Mouse (Mus musculus): ENCODE results near the gene Lsm12.

The Lsm12 gene

DNA sequence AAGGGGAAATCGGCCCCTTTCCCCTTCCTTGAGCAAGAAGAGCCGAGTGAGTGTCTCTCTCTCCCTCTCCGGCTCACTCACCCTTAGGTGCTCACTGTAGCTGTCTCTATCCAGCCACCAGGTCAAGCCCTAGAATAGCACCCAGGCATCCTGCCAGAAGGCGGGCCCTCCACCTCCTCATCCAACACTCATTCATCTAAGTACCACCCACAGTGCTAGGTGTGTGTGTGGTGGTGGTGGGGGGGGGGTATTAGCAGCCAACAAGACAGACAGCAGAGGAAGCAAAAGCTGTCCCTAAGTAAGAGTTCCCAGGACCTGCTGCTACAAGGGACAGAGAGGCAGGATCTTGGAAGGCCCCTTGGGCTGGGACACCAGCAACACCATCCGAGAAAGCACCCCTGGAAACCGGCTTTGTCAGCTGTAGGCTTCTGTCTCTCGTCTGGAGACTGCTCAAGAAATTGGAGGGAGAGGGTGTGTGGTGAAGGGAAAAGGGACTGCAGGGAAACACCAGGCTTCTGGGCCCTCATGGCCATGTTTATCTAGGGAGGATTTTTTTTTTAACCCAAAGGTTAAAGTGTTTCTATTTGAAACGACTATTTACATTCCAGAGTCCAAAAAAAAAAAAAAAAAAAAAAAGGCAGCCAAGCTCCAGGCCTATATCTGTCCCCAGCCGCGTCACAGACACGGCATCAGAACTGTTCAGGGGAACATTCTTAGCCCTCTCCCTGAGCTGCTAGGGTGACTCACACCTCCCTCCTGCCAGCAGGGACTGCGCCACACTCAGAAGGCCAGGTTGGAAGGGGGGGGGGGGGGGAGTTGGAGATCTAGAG lies 31.2 kb upstream of the Lsm12 start:
- no peak for DNase-seq (ENCODE audit: low read depth)

DNA sequence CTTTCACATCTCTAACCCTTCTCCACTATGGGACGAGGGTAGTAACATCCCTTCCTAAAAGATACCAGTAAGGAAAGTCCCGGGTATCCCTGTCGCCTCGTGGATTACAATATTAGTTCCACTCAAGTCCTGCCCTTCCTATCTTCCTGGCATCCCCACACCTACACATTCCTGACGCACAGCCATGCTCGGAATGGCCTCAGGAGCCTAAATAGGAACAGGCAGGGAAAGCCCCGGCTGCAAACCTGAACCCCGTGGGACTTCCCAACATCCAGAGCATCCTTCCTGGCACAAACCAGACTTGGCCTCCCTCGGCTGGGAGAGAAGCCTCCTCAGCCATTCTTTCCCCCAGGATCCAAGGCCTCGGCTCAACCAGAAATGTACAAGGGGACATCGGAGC lies 30.4 kb upstream of the Lsm12 start:
- DNase-seq (ENCODE audit: low read depth) = no peak

DNA sequence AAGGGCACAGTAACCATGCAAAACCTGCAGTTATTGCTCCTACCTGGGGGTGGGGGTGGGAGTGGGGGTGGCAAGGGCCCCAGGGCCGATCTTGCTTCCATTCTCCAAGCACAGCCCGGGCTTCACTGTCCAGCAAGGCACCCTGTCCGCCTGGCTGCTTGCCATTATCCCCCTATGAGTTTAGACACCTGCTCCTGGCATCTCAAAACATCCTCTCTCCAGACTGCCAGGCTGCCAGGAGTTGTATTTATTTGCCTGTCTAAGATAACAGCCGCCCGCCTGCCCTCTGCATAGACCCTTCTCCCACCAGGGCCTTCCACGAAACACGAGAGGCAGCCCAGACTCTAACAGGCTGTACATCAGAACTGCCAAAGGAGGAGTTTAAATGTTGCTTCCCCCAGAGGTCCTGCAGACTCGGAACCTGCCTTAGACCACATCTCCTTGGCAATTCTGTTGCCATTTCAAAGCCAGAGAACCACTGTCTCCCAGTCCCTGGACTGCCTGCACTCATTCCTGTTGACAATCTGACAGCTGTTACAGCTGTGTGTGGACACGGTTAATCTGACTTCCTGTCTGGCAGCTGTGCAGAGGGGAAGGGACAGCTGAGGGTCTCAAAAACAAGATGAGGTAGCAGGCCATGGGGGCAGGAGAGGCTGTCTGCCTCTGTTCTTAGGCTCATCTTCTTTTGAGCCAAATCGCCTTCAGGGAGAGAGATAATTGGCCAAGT lies 29.5 kb upstream of the Lsm12 start:
- DNase-seq (ENCODE audit: low read depth) = no peak

DNA sequence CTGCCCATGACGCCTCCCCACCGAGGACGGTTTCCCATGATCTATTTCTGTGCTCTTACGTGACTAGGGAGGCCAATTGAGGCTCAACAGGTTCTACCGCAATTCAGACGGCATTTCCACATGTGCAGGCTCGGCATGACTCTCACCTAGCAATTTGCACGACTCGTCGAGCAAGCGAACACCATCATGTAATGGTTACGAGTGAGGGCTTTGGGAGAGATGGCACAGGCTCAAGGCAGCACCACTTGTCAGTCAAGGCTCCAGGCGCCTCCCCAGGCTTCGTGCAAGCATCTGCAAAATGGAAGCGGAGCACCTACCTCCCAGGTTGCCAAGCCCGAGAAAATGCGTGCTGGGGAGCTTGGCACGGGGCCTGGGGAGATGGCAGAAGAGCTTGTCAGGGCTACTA lies 26.8 kb upstream of the Lsm12 start:
- DNase-seq (ENCODE audit: low read depth) = no peak

DNA sequence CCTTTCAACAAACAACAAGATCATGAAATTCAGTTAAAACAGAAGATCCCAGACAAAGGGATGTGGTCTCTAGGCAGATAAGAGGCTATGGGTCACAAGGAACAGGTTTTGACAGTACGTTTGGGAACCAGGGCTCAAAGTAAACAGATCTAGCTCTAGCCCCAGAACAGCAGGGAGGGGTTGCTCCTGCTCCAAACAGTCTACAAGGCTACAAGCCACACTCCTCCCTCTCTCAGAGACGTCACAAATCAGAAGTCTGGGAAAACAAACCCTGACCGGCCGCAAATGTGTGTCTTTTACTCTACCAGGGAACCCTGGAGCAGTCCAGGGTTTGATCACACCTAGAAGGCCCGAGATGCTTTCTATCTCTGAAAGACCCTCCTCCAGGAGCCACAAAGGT lies 25.9 kb upstream of the Lsm12 start:
- no peak for DNase-seq (ENCODE audit: low read depth)

DNA sequence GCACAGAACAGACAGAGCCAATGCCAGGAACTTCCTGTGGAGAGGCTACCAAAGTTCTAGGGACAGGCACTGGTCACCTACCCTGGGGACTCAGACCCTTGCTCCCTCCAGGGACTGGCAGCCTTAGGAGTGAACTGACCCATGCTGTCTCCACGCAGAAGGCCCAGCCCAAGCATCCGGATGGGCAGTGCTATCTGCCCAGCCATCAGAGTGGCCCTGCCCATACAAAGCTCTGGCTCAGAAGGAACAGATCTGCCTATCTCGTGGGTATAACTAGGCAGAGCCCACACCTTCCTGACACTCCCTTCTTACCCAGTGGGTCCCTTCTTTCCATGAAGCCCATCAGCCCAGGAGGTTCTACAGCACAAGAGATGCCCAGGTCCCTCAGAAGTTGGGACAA lies 25.1 kb upstream of the Lsm12 start:
- no peak for DNase-seq (ENCODE audit: low read depth)

DNA sequence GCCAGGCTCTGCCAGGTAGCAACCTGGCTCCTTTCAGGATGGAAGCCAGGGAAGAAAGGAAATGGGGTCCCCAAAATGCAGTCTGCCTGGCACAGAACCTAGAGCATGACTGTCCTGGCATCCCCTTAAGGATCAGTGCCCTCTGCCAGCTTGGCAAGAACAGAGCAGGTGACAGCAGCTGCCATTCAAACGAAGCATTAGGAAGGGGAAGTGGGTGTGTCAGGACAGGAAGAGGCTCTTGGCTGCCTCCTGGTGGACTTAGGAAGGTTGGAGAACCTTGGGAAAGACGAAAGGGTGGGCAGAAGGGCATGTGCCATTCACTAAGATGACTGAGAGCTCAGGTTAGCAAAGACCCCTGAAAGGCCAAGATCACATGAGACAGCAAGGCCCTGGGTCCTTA lies 24.6 kb upstream of the Lsm12 start:
- no peak for DNase-seq (ENCODE audit: low read depth)

DNA sequence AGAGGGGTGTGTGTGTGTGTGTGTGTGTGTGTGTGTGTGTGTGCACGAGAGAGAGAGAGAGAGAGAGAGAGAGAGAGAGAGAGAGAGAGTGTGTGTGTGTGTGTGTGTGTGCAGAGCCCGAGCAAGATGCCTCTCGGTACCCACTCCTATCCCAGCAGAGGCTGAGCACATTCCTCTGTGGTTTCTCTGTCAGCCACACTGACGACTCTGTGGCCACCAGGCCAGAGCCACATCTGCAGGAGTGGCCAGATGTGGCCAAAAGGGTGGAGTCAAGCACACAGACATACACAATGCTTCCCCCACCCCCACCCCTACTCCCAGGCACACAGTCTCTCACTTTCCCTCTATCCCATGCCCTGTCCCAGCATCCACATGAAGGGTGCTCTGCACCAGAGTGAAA lies 23.8 kb upstream of the Lsm12 start:
- no peak for DNase-seq (ENCODE audit: low read depth)

DNA sequence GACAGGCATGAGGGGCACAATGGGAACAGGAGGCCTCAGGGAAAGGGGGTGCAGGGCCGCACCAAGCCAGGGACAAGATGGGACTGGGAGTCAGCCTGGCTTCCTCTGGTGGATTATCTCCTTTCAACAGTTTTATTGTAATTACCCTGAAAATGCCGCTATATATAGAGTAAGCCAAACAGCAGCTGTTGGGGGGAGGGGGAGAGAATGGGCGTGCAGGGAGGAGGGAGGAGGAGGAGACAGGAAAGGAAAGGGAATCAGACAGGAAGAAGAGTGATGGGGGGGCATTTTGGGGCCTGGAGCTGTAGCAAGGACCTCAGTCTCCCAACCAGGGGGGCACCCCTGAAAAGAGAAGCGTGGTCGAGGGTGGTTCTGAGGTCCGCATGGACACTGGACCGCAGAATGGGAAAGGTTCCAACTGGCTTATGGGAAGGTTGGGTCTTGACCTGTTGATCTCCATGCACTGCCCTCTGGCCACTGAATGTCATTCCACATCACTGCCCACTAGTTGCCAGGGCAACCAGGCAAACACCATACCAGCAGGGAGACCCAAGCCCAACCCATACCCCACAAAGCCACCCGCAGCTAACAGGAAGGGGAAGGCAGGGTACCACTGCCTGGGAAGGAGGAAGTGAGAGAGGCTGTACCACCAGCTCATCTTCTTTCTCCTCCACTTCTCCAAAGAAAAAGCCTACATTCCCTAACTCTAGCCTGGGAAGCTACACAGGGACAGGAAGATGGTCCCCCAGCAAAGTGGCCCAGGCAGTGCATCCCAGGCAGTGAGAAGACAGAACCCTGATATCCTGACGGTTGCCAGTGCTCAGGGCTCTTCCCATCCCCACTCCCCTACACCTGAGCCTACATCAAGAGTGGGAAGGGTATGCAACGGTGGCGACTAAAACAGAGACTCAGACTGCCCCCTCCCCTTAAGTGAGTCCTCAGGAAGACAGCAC lies 23.0 kb upstream of the Lsm12 start:
- no peak for DNase-seq (ENCODE audit: low read depth)

DNA sequence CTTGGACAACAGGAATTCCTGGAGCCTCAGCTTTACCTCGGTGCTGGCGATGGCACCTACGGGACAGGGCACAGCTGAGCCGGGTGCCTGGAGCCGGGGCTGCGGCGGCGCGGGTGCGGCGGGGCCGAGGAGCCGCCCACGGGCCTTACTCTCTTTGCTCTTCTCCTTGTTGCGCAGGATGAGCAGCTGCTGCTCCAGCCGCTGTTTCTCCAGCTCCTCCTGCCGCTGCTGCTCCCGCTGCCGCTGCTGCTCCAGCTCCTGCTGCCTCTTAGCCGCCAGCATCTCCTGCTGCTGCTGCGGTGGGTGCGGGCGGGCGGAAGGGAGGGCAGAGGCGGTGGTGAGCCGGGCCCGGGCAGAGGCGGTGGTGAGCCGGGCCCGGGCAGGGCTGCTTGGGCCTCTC lies 21.4 kb upstream of the Lsm12 start:
- DNase-seq (ENCODE audit: low read depth) = no peak

DNA sequence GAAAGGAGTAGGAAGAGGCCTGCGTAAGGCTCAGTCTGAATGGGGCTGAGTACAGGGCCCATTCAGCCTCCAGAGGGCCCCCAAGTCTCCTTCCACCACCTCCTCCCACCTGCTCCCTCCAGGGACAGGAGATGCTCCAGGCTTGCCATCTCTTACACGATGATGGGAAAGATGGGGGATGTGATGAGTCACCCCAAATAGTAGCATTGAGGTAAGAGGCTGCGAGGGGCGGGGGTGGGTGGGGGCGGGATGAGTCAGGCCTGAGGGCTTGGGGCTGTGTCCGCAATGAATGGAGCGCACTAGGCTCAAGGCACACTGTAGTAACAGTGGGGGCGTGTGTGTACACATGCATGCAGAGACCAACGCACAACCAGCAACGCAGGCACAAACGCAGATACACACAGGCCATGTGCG lies 16.3 kb upstream of the Lsm12 start:
- no peak for DNase-seq (ENCODE audit: low read depth)

DNA sequence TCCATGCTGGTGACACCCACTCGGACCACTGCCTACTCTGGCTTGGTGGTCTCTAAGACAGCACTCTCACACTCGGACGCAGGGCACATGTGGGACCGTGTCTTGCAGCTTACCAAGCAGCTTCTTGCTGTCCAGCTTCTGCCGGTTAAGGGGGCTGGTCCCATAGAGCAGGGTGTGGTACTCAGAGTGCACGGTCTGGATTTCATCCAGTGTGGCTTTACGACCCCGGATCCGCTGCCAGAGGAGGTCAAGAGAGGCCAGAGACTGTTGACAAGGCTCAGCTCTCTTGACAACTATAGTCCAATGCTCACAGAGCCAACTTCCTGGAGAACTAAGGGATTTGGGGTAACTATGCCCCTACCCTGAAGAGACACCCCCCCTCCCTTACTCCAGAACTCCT lies 14.8 kb upstream of the Lsm12 start:
- no peak for DNase-seq (ENCODE audit: low read depth)

DNA sequence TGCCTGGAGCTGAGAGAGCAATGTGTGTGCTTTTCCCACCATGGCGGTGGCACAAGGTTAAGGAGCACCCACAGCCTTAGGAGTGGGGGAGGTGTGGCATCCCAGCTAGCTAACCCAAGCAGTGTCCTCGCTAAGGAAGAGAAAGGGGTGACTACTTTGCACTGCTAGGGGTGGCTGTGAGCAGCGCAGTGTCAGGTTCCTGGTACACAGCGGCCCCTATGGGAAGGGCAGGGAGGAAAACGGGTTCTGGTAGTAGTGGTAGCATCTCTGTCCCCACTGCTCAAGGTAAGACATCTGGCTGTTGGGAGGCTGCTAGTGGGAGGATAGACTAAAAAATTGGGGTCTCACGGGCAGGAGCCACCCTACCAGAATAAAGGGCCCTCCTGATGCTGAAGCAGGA lies 13.1 kb upstream of the Lsm12 start:
- DNase-seq (ENCODE audit: low read depth) = no peak

DNA sequence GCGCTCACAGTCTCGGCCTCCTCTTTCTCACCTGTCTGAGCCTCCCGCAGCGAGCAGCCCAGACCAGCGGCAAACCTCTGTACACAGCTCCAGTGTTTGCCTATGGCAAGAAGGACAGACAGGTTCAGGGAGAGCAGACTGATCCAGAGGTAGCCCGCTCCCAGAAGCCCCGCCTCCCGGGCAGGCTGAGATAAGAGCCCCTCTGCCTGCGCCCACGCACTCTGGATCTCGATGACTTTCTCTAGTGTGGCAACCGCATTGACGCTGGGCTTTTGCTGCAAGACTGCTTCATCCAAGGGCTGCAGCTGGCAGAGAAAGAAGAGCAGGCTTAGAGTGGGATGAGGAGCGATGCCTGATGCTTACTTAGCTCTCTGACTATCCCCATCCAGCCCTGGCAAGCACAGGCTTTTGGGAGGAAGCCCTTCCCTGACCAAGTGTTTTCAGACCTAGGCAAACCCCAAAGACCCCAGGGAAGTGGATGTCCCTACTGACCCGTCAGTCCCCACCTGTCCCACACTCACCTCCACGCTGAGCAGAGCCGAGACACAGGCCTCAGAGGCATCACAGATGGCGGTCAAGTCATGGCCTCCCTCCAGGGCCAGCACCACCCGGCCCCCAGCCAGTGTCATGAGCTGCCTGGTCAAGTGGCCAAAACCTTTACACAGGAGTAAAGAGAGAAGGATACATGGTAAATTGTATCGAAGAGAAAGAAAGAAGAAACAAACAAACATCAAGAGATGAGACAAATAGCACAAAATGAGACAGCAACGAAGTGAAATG lies 11.1 kb upstream of the Lsm12 start:
- no peak for DNase-seq (ENCODE audit: low read depth)

DNA sequence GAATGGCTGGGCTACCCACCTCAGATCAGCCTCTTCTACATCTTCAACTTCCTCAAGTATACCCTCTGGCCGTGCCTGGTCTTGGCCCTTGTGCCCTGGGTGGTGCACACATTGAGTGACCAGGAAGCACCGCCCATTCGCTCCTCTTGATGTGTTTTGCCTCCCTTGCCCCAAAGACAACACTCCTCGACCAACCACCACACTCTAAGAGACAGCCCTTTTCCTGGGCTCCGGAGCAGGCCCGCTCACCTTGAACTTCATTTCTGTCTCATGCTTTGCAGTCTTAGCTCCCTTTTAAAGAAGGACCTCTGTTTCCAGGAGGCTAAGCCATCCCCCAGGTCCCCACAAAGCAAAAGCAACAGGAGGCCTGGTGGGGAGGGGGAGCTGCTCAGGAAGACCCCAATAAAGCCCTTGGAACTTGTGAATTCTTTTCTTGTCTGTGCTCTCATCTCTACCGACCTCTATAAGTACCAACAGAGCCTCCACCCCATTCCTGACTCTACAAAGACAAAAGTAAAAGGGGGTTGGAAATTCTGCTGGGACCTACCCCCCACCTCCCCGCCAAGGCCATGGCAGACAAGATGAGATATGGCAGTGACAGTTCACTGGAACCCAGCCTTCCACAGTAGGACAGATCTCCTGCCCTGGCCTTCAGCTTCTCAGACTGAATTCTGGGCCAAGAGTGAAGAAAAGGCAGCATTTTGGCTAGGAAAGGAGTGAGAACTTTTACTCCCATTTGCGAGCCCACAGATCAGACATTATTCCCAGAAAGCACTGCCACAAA lies 8.8 kb upstream of the Lsm12 start:
- DNase-seq (ENCODE audit: low read depth) = no peak

DNA sequence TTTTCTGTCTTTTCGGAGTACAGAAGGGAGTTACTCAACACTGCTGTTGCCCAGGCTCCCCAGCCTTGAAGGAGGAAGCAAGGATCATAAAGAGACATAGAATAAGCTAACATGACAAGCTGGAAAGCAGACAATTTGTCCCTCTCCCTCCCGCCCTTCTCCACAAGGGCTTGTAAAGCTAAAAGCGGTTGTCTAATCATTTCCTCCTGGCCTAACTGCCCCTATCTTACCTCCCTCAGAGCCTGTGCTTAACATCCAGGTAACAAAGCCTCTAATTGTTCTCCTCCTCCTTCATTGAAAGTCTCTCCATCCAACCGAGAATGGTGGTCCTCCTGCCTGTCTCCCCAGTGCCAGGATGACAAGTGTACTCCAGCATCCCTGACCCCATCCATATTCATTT lies 5.8 kb upstream of the Lsm12 start:
- no peak for DNase-seq (ENCODE audit: low read depth)

DNA sequence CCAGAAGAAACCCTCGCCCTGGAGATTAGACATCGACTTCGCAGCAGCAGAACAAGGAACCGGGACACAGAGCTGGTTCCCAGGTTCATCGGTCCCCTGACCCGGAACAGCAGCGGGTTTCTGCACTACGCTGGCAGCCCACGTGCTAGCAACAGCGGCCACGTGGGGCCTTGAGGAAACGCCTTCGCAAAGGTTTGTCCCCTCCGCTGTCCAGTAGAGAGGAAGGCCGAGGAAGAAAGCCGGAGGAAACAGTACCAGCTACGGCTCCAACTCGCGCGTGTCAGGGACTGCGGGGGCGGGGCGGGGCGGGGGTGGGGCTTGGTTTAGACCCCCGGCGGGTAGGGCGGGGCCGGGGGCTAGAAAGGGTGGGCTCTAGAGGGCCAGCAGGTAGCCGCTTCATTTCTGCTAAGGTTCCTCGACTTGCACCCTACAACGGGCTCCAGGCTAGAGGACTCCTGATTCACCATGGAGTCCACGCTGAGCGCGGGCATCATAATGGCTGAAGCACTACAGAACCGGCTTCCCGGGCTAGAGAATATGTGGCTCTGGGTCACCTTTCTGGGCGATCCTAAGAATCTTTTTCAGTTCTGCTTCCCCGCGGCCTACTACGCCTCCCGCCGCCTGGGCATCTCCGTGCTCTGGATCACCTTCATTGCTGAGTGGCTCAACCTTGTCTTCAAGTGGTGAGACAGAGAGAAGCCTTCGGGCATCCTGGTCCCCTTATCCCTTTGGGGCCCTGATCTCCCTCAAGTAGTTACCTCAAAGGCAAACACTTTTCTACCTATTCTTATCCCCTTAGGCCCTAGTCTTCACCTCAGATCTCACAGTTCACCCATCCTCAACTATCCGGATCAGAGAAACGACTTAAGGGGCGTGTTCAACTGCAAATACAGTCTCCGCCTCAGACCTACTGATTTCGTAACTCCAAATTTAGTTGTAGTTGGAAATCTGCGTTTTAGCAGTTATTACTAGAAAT lies 4.7 kb upstream of the Lsm12 start, which contains the start of gene G6pc3:
TSS of gene G6pc3 (plus strand) at position 160 of the 976 bp plus-strand sequence.
- peak; percentile 88 for DNase-seq (ENCODE audit: low read depth)

DNA sequence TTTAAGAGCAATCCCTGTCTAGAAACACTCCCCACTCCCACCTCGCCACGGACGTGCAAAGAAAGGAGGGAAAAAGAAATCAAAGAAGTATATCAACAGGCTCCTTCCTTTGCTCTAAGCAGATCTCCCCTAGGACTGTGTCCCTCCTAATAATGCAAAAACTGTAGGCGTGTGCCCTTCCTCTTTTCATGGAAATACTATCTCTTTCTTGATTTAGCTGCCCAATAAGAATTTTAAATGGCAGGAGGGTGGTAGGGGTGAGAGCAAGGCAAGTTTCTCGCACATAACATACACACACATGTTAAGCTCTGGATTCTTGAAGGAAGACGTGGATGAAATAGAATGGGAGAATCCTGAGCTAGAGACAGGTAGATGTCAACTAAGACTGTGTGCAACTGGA lies 3.9 kb upstream of the Lsm12 start:
- DNase-seq (ENCODE audit: low read depth) = no peak

DNA sequence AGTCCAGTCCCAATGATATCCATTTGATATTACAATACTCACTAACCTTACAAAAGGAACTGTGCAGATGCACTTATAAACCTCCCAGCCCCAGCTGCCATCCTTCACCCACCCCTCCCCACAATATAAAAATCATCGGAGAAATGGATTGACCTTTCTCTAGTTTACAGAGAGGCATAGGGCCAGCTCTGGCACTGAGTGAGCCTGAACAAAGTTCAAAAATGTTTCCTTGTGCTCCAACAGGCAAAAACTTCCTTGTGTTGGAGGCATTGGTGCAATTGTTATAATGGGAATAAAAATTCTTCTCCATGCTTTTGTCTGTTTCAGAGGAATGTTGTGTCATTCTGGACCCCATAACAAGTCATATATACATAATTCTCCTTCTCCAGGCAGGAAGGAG lies 1.1 kb upstream of the Lsm12 start:
- no peak for DNase-seq (ENCODE audit: low read depth)

DNA sequence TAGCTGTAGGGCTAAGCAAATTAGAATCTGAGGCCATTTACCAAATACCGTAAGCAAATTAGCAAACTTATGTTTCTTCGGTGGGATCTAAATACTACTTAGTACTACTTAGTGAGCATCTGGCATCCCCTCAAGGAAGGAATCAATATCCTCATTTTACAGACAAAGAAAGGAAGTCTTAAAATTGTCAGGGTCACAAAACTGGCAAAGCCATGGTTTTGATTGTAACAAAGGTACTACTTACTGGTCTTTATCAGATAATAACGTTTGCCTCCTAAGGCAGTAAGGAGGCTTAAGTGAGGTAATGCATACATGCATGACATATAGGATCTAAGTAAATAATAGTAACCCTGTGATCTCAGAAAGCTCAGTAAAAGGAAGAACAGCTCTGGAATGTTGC lies 581 bp upstream of the Lsm12 start:
- no peak for DNase-seq (ENCODE audit: low read depth)
